Mouse (Mus musculus): Measurements from ENCODE around the gene Sin3b. TPM values are rescaled to one million over a fixed set of nuclear protein-coding genes. Genes with fewer than 3 reads are reported as not detected.
"Not testable (repeated sequence)": the region's sequence is repeated elsewhere in the genome, so short reads cannot be mapped to it uniquely, and the experiment has no call there.

The Sin3b gene
- polyA plus RNA-seq, 1 experiment from 2014 or later = 253 TPM

- H3K27me3 ChIP-seq (replicated peaks; ENCODE audit: control insufficient read depth, insufficient read depth, low read length); ATAC-seq; H3K36me3 ChIP-seq (ENCODE audit: control insufficient read depth, insufficient read depth, low read length); H3K4me3 ChIP-seq (ENCODE audit: low read depth, low read length); H3K9me3 ChIP-seq (replicated peaks; ENCODE audit: control insufficient read depth, low read length); H3K4me1 ChIP-seq (ENCODE audit: control insufficient read depth, insufficient read depth, low read length); DNase-seq (ENCODE audit: low spot score); H3K4me2 ChIP-seq (ENCODE audit: low read length); H3K9ac ChIP-seq (ENCODE audit: low read length); H3K27ac ChIP-seq (ENCODE audit: low read depth, low read length): not testable (repeated sequence)
- 90% methylated on average over 5 of the region's 5 CpGs for WGBS
Observed at GRCm38 (mm10) chr8:72683572-72684099, 39.4 kb upstream of the Sin3b start.

DNA sequence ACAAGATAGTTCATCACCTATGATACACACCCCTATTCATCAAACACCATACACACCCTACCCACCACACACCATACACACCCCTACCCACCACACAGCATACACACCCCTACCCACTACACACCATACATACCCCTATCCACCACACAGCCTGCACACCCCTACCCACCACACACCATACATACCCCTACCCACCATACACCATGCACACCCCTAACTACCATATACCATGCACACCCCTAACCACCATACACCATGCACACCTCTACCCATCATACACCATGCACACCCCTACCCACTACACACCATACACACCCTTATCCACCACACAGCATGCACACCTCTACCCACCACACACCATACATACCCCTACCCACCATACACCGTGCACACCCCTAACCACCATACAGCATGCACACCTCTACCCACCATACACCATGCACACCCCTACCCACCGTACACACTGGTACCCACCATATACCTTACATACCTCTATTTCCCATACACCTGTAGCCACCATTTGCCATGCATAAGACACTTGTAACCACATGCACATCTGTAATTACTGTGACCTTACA lies 24.6 kb upstream of the Sin3b start:
- H3K4me2 ChIP-seq (ENCODE audit: low read length) = no peak overlapping the region
- H3K9ac ChIP-seq (ENCODE audit: low read length) = no peak overlapping the region
- H3K4me3 ChIP-seq (ENCODE audit: low read depth, low read length) = no peak overlapping the region
- H3K27ac ChIP-seq (ENCODE audit: low read depth, low read length) = no peak overlapping the region
- H3K9me3 ChIP-seq (replicated peaks; ENCODE audit: control insufficient read depth, low read length) = no peaks in the 10 kb centered on the region
- 97% methylated on average over 2 of the region's 2 CpGs for WGBS
- no peaks in the 10 kb centered on the region for H3K36me3 ChIP-seq (ENCODE audit: control insufficient read depth, insufficient read depth, low read length)
- no peaks in the 10 kb centered on the region for H3K27me3 ChIP-seq (replicated peaks; ENCODE audit: control insufficient read depth, insufficient read depth, low read length)
- ATAC-seq (no peak), DNase-seq (ENCODE audit: low spot score) (no peak)
- no peaks in the 10 kb centered on the region for H3K4me1 ChIP-seq (ENCODE audit: control insufficient read depth, insufficient read depth, low read length)

DNA sequence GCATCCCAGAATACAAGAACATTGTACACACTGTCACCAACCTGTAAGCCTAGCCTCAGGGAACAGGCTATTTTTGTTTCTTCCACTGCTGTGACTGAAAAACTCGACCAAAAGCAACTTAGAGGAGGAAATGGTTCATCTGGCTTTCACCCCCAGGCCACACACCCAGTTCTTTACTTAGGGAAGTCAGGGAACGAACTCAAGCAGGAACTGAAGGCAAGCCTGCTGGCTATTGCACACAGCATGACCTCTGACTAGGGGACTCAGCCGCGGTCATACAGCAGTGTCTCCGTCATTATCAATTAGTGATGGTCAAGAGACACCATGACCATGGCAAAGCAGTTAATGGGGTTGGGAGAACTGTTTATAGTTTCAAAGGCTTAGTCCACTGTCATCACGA lies 10.5 kb upstream of the Sin3b start:
- Histone ChIP-seq H3K9ac (ENCODE audit: low read length) (no peak overlapping the region), H3K4me1 (ENCODE audit: control insufficient read depth, insufficient read depth, low read length) (no peaks in the 10 kb centered on the region), H3K4me2 (ENCODE audit: low read length) (no peak overlapping the region), H3K36me3 (ENCODE audit: control insufficient read depth, insufficient read depth, low read length) (no peaks in the 10 kb centered on the region), H3K27me3 (replicated peaks; ENCODE audit: control insufficient read depth, insufficient read depth, low read length) (no peaks in the 10 kb centered on the region), H3K9me3 (replicated peaks; ENCODE audit: control insufficient read depth, low read length) (no peaks in the 10 kb centered on the region), H3K27ac (ENCODE audit: low read depth, low read length) (no peak overlapping the region), H3K4me3 (ENCODE audit: low read depth, low read length) (no peak overlapping the region)
- WGBS = 70% methylated on average over 6 of the region's 6 CpGs
- no peak for DNase-seq (ENCODE audit: low spot score)
- ATAC-seq = no peak

GRCm38 (mm10) chr8:72716594-72716993 lies 6.5 kb upstream of the Sin3b start:
- WGBS = 86% methylated on average over 5 of the region's 5 CpGs
- no peaks in the 10 kb centered on the region for H3K27me3 ChIP-seq (replicated peaks; ENCODE audit: control insufficient read depth, insufficient read depth, low read length)
- no peak overlapping the region for H3K9ac ChIP-seq (ENCODE audit: low read length)
- no peak overlapping the region for H3K4me3 ChIP-seq (ENCODE audit: low read depth, low read length)
- H3K4me2 ChIP-seq (ENCODE audit: low read length) = no peak overlapping the region
- no peaks in the 10 kb centered on the region for H3K4me1 ChIP-seq (ENCODE audit: control insufficient read depth, insufficient read depth, low read length)
- no peak for ATAC-seq
- H3K36me3 ChIP-seq (ENCODE audit: control insufficient read depth, insufficient read depth, low read length) = no peaks in the 10 kb centered on the region
- H3K27ac ChIP-seq (ENCODE audit: low read depth, low read length) = no peak overlapping the region
- no peak for DNase-seq (ENCODE audit: low spot score)
- no peaks in the 10 kb centered on the region for H3K9me3 ChIP-seq (replicated peaks; ENCODE audit: control insufficient read depth, low read length)

DNA sequence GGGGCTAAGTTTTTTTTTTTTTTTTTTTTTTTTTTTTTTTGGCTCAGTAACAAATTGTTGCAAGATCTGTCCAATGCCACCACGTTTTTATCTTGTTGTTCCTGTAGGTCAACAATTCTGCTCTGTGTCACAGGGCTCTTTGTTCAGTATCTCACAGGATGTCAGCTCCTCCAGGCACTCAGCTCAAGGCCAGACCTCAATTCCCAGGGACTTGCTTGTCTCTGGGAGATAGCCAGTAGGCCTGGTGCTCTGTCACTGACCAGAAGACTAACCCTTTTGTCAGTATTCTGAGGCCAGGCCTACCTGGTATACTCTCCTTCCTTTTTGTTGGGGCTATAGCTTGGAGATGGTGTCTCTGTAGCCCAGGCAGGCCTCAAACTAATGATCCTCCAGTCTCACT lies 2.5 kb upstream of the Sin3b start:
- DNase-seq (ENCODE audit: low spot score) = no peak
- 23% methylated on average over 1 of the region's 1 CpGs for WGBS
- no peak overlapping the region for H3K9ac ChIP-seq (ENCODE audit: low read length)
- no peak overlapping the region for H3K27ac ChIP-seq (ENCODE audit: low read depth, low read length)
- no peaks in the 10 kb centered on the region for H3K9me3 ChIP-seq (replicated peaks; ENCODE audit: control insufficient read depth, low read length)
- no peaks in the 10 kb centered on the region for H3K27me3 ChIP-seq (replicated peaks; ENCODE audit: control insufficient read depth, insufficient read depth, low read length)
- H3K4me3 ChIP-seq (ENCODE audit: low read depth, low read length) = no peak overlapping the region
- no peak for ATAC-seq
- peaks cover 11% of the 10 kb centered on the region for H3K36me3 ChIP-seq (ENCODE audit: control insufficient read depth, insufficient read depth, low read length)
- H3K4me1 ChIP-seq (ENCODE audit: control insufficient read depth, insufficient read depth, low read length) = peaks cover 5% of the 10 kb centered on the region
- H3K4me2 ChIP-seq (ENCODE audit: low read length) = no peak overlapping the region

GRCm38 (mm10) chr8:72723651-72724001 lies 541 bp downstream of the Sin3b start:
- under 1% methylated on average over 30 of the region's 30 CpGs for WGBS

GRCm38 (mm10) chr8:72728636-72729035 lies 5.6 kb downstream of the Sin3b start:
- Histone ChIP-seq H3K36me3 (ENCODE audit: control insufficient read depth, insufficient read depth, low read length) (peaks cover 90% of the 10 kb centered on the region), H3K4me3 (ENCODE audit: low read depth, low read length) (no peak overlapping the region), H3K27me3 (replicated peaks; ENCODE audit: control insufficient read depth, insufficient read depth, low read length) (no peaks in the 10 kb centered on the region), H3K4me2 (ENCODE audit: low read length) (no peak overlapping the region), H3K4me1 (ENCODE audit: control insufficient read depth, insufficient read depth, low read length) (peaks cover 5% of the 10 kb centered on the region), H3K9me3 (replicated peaks; ENCODE audit: control insufficient read depth, low read length) (no peaks in the 10 kb centered on the region), H3K27ac (ENCODE audit: low read depth, low read length) (no peak overlapping the region), H3K9ac (ENCODE audit: low read length) (no peak overlapping the region)
- DNase-seq (ENCODE audit: low spot score) (no peak), ATAC-seq (no peak)
- WGBS = 90% methylated on average over 1 of the region's 1 CpGs

More at GRCm38 (mm10) chr8:72723651-72724001, 541 bp downstream of the Sin3b start:
- peak overlapping the region; percentile 92 for H3K4me3 ChIP-seq (ENCODE audit: low read depth, low read length)
- H3K9me3 ChIP-seq (replicated peaks; ENCODE audit: control insufficient read depth, low read length) = no peaks in the 10 kb centered on the region
- peak overlapping the region; percentile 96 for H3K4me2 ChIP-seq (ENCODE audit: low read length)
- peaks cover 5% of the 10 kb centered on the region for H3K4me1 ChIP-seq (ENCODE audit: control insufficient read depth, insufficient read depth, low read length)
- H3K9ac ChIP-seq (ENCODE audit: low read length) = peak overlapping the region; percentile 91
- DNase-seq (ENCODE audit: low spot score) (peak; percentile 11), ATAC-seq (peak; percentile 43; the same call in 1 of the 2 replicates)
- 0 out of 2 replicates have a peak overlapping the region, but pooled peaks have one; percentile 21 for H3K27ac ChIP-seq (ENCODE audit: low read depth, low read length)
- H3K36me3 ChIP-seq (ENCODE audit: control insufficient read depth, insufficient read depth, low read length) = peaks cover 42% of the 10 kb centered on the region
- no peaks in the 10 kb centered on the region for H3K27me3 ChIP-seq (replicated peaks; ENCODE audit: control insufficient read depth, insufficient read depth, low read length)

GRCm38 (mm10) chr8:72735001-72735400 lies 11.9 kb downstream of the Sin3b start:
- no peaks in the 10 kb centered on the region for H3K4me1 ChIP-seq (ENCODE audit: control insufficient read depth, insufficient read depth, low read length)
- H3K27ac ChIP-seq (ENCODE audit: low read depth, low read length) = no peak overlapping the region
- DNase-seq (ENCODE audit: low spot score) (no peak), ATAC-seq (no peak)
- 87% methylated on average over 5 of the region's 5 CpGs for WGBS
- H3K4me3 ChIP-seq (ENCODE audit: low read depth, low read length) = no peak overlapping the region
- H3K27me3 ChIP-seq (replicated peaks; ENCODE audit: control insufficient read depth, insufficient read depth, low read length) = no peaks in the 10 kb centered on the region
- no peak overlapping the region for H3K4me2 ChIP-seq (ENCODE audit: low read length)
- H3K9ac ChIP-seq (ENCODE audit: low read length) = no peak overlapping the region
- no peaks in the 10 kb centered on the region for H3K9me3 ChIP-seq (replicated peaks; ENCODE audit: control insufficient read depth, low read length)
- H3K36me3 ChIP-seq (ENCODE audit: control insufficient read depth, insufficient read depth, low read length) = peaks cover 100% of the 10 kb centered on the region

GRCm38 (mm10) chr8:72736868-72737267 lies 13.8 kb downstream of the Sin3b start:
- no peak overlapping the region for H3K4me3 ChIP-seq (ENCODE audit: low read depth, low read length)
- no peak overlapping the region for H3K9ac ChIP-seq (ENCODE audit: low read length)
- ATAC-seq = no peak
- no peaks in the 10 kb centered on the region for H3K9me3 ChIP-seq (replicated peaks; ENCODE audit: control insufficient read depth, low read length)
- no peak for DNase-seq (ENCODE audit: low spot score)
- H3K27me3 ChIP-seq (replicated peaks; ENCODE audit: control insufficient read depth, insufficient read depth, low read length) = no peaks in the 10 kb centered on the region
- no peak overlapping the region for H3K4me2 ChIP-seq (ENCODE audit: low read length)
- no peaks in the 10 kb centered on the region for H3K4me1 ChIP-seq (ENCODE audit: control insufficient read depth, insufficient read depth, low read length)
- H3K36me3 ChIP-seq (ENCODE audit: control insufficient read depth, insufficient read depth, low read length) = peaks cover 97% of the 10 kb centered on the region
- H3K27ac ChIP-seq (ENCODE audit: low read depth, low read length) = no peak overlapping the region

Data from forebrain, embryonic 14.5 days (tissue).